Mouse (Mus musculus) ES-Bruce4 (cell line): ENCODE measurements around the gene Eapp.

Experiments used
- CTCF ChIP-seq: IDR thresholded peaks from one replicate; pipeline ENCODE4 v1.8.1; 2011; ENCODE audit warnings: low read depth, low read length
- EP300 ChIP-seq: IDR thresholded peaks from 2 replicates; pipeline ENCODE4 v1.6.1; 2011; ENCODE audit warnings: low read depth, low read length; ENCODE audit not compliant: insufficient read depth

DNA sequence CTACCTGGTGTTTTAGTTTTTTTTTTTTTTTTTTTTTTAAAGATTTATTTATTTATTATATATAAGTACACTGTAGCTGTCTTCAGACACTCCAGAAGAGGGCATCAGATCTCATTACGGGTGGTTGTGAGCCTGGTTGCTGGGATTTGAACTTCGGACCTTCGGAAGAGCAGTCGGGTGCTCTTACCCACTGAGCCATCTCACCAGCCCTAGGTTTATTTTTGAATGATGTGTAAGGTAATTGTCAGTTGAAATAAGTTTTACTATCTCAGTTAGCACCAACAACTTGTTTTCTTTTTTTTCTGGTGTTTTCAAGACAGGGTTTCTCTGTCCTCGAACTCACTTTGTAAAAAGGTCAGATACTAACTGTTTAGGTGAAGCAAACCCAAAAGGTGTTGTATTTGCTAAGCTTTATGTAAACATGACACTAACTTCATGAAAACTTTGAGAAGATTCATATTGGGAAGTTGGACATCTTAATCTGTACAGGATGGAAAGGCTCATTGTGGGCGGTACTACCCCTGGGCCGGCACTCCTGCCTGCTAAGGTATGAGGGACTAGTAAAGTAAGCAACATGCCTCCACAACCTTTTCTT is 1.4 kb upstream of the Eapp start:
- TF ChIP-seq CTCF (no peak), EP300 (no peak)
